8 mouse cellular contexts compared by ENCODE assay signal in genomic region chr16:57593422-57594157, GRCm38 (mm10). TPM values are rescaled to one million over a fixed set of nuclear protein-coding genes. Genes with fewer than 3 reads are reported as not detected.
A peak's percentile ranks its signal among the peaks of the same experiment; 100 is the strongest.
DNase-seq lines count a peak whose midpoint lies in the region; ATAC-seq and TF ChIP-seq lines count a peak whose summit lies in the region.

No protein-coding gene starts in this region.

- dilution Hi-C loops in CH12.LX (cut with MboI; ENCODE audit: extremely low pct_ligation_motif_present, extremely low pct_unique_long_range_greater_than_20kb, low sequenced_read_pairs), result no loop called here

- H3K4me2 ChIP-seq in kidney, embryonic 15.5 days, result no peak overlapping the region
- H3K4me2 ChIP-seq in CH12.LX (ENCODE audit: insufficient read depth, low read depth, poor library complexity, severe bottlenecking), result no peak overlapping the region
- no peak overlapping the region for H3K4me2 ChIP-seq in neural tube, embryonic 12.5 days (replicated peaks)

- ATAC-seq in kidney, embryonic 15.5 days (replicated peaks; ENCODE audit: low FRiP score), result no peak
- peak; percentile 96 for ATAC-seq in granulocyte monocyte progenitor cell, adult 5-6 weeks (replicated peaks; ENCODE audit: poor library complexity, severe bottlenecking)
- ATAC-seq in neural tube, embryonic 12.5 days (ENCODE audit: low FRiP score, low read depth), result peak; percentile 41; the same call in 1 of the 2 replicates

- peak; percentile 98 for TF ChIP-seq RAD21 in CH12.LX (IDR thresholded peaks at IDR 0.05; ENCODE audit: low read depth, low read length)

- no peak overlapping the region for H3K27ac ChIP-seq in kidney, embryonic 15.5 days
- H3K27ac ChIP-seq in CH12.LX (ENCODE audit: insufficient read depth, low read depth), result no peak overlapping the region
- H3K27ac ChIP-seq in neural tube, embryonic 12.5 days, result no peak overlapping the region

- peak; percentile 6 for DNase-seq in kidney, adult 11 months
- peak; percentile 68 for DNase-seq in CH12.LX (ENCODE audit: extremely low read depth)
- peak; percentile 57 for DNase-seq in c-Kit-positive CD71-positive TER-119-negative erythroid progenitor cells, embryonic 14.5 days (ENCODE audit: low read depth)
- peak; percentile 20 to 35 for DNase-seq in layer of hippocampus, postnatal 10 days (ENCODE audit: low spot score in 2 of 2)
- no peak for DNase-seq in adrenal gland, postnatal 4 days (ENCODE audit: low spot score in 2 of 2)

- H3K9ac ChIP-seq in kidney, embryonic 15.5 days, result no peak overlapping the region
- H3K9ac ChIP-seq in CH12.LX (ENCODE audit: insufficient read depth, low read depth), result no peak overlapping the region
- H3K9ac ChIP-seq in neural tube, embryonic 12.5 days, result no peak overlapping the region

- in situ Hi-C loops in CH12.LX (cut with MboI; ENCODE audit: low pct_ligation_motif_present, low pct_unique_long_range_greater_than_20kb, low sequenced_read_pairs), result no loop called here

- no peaks in the 10 kb centered on the region for H3K27me3 ChIP-seq in kidney, embryonic 15.5 days
- H3K27me3 ChIP-seq in CH12.LX (replicated peaks), result no peaks in the 10 kb centered on the region
- no peaks in the 10 kb centered on the region for H3K27me3 ChIP-seq in neural tube, embryonic 12.5 days (replicated peaks)

- TF ChIP-seq EP300 in CH12.LX (IDR thresholded peaks at IDR 0.05; ENCODE audit: low read length), result no peak

- no peak for TF ChIP-seq POLR2A in CH12.LX (IDR thresholded peaks at IDR 0.05; ENCODE audit: low read depth, low read length)

- peaks cover 5% of the 10 kb centered on the region; the same call in 1 of the 2 replicates for H3K79me2 ChIP-seq in CH12.LX (replicated peaks; ENCODE audit: control insufficient read depth, extremely low read depth, insufficient read depth, poor library complexity, severe bottlenecking)

- TF ChIP-seq CTCF in CH12.LX (conservative IDR thresholded peaks at IDR 0.05 in 1 of 2, IDR thresholded peaks at IDR 0.05 in 1 of 2; ENCODE audit: low read depth in 2 of 2, low read length in 2 of 2), result peak; percentile 93 to 95

- no peaks in the 10 kb centered on the region for H3K9me3 ChIP-seq in kidney, embryonic 15.5 days (replicated peaks)
- H3K9me3 ChIP-seq in CH12.LX (replicated peaks; ENCODE audit: low read length), result no peaks in the 10 kb centered on the region
- H3K9me3 ChIP-seq in neural tube, embryonic 12.5 days, result no peaks in the 10 kb centered on the region

- no peak overlapping the region for H3K4me3 ChIP-seq in kidney, embryonic 15.5 days (replicated peaks)
- no peak overlapping the region for H3K4me3 ChIP-seq in CH12.LX (replicated peaks in 1 of 3; ENCODE audit: low read depth in 2 of 3, low read length in 2 of 3, poor library complexity in 1 of 3)
- H3K4me3 ChIP-seq in neural tube, embryonic 12.5 days, result no peak overlapping the region

- 45% methylated on average over 7 of the region's 7 CpGs for WGBS in kidney, embryonic 15.5 days
- 43% methylated on average over 7 of the region's 7 CpGs for WGBS in neural tube, embryonic 12.5 days

- no peaks in the 10 kb centered on the region for H3K36me3 ChIP-seq in kidney, embryonic 15.5 days
- H3K36me3 ChIP-seq in CH12.LX (replicated peaks in 1 of 2; ENCODE audit: control insufficient read depth in 1 of 2, insufficient read depth in 1 of 2, low read length in 1 of 2), result peaks cover 0 to 20% of the 10 kb centered on the region in 2 experiments
- no peaks in the 10 kb centered on the region for H3K36me3 ChIP-seq in neural tube, embryonic 12.5 days

- H3K4me1 ChIP-seq in kidney, embryonic 15.5 days, result no peaks in the 10 kb centered on the region
- no peaks in the 10 kb centered on the region for H3K4me1 ChIP-seq in CH12.LX (ENCODE audit: control insufficient read depth in 1 of 2, insufficient read depth in 2 of 2)
- H3K4me1 ChIP-seq in neural tube, embryonic 12.5 days, result no peaks in the 10 kb centered on the region

TF ChIP-seq in CH12.LX, 34 proteins besides CTCF, POLR2A, EP300 and RAD21:
- TF ChIP-seq ZMIZ1 (IDR thresholded peaks at IDR 0.05; ENCODE audit: low read depth, low read length), result no peak
- TF ChIP-seq MEF2A (IDR thresholded peaks at IDR 0.05; ENCODE audit: borderline replicate concordance, low read depth, low read length), result no peak
- TF ChIP-seq MAX (IDR thresholded peaks at IDR 0.05; ENCODE audit: low read length), result 0 out of 2 replicates have a peak, but pooled peaks have one; percentile 26
- TF ChIP-seq IRF4 (IDR thresholded peaks at IDR 0.05; ENCODE audit: low read depth, low read length), result no peak
- TF ChIP-seq JUND (conservative IDR thresholded peaks at IDR 0.05; ENCODE audit: low read depth, low read length), result no peak
- no peak for TF ChIP-seq ETS1 (conservative IDR thresholded peaks at IDR 0.05; ENCODE audit: low read depth, low read length)
- TF ChIP-seq ZNF384 (IDR thresholded peaks at IDR 0.05; ENCODE audit: low read depth, low read length), result peak; percentile 86
- no peak for TF ChIP-seq POLR2AphosphoS2 (IDR thresholded peaks at IDR 0.05; ENCODE audit: low read depth, low read length)
- TF ChIP-seq MAFK (IDR thresholded peaks at IDR 0.05; ENCODE audit: insufficient replicate concordance, low read length), result peak; percentile 18; the same call in 1 of the 2 replicates
- TF ChIP-seq MYC (IDR thresholded peaks at IDR 0.05; ENCODE audit: low read depth, low read length), result no peak
- no peak for TF ChIP-seq BHLHE40 (IDR thresholded peaks at IDR 0.05; ENCODE audit: low read depth, low read length)
- no peak for TF ChIP-seq ZKSCAN1 (IDR thresholded peaks at IDR 0.05; ENCODE audit: borderline replicate concordance, low read depth, low read length)
- TF ChIP-seq ELF1 (IDR thresholded peaks at IDR 0.05; ENCODE audit: low read depth, low read length), result no peak
- no peak for TF ChIP-seq MXI1 (IDR thresholded peaks at IDR 0.05; ENCODE audit: low read depth, low read length)
- no peak for TF ChIP-seq CHD2 (IDR thresholded peaks at IDR 0.05; ENCODE audit: low read length)
- TF ChIP-seq HCFC1 (IDR thresholded peaks at IDR 0.05; ENCODE audit: low read depth, low read length), result no peak
- no peak for TF ChIP-seq PAX5 (IDR thresholded peaks at IDR 0.05; ENCODE audit: low read length)
- TF ChIP-seq RCOR1 (conservative IDR thresholded peaks at IDR 0.05; ENCODE audit: low read depth, low read length), result no peak
- no peak for TF ChIP-seq USF2 (conservative IDR thresholded peaks at IDR 0.05; ENCODE audit: low read depth, low read length)
- TF ChIP-seq SMC3 (IDR thresholded peaks at IDR 0.05; ENCODE audit: low read depth, low read length), result peak; percentile 90
- TF ChIP-seq CHD1 (IDR thresholded peaks at IDR 0.05; ENCODE audit: low read depth, low read length), result no peak
- peak; percentile 86 for TF ChIP-seq ZC3H11A (IDR thresholded peaks at IDR 0.05; ENCODE audit: low read depth, low read length)
- TF ChIP-seq TCF12 (IDR thresholded peaks at IDR 0.05; ENCODE audit: low read depth, low read length), result no peak
- no peak for TF ChIP-seq E2F4 (IDR thresholded peaks at IDR 0.05; ENCODE audit: insufficient replicate concordance, low read depth, low read length)
- no peak for TF ChIP-seq USF1 (IDR thresholded peaks at IDR 0.05; ENCODE audit: low read depth, low read length)
- TF ChIP-seq JUN (IDR thresholded peaks at IDR 0.05; ENCODE audit: insufficient read depth, low read depth, low read length), result no peak
- TF ChIP-seq NELFE (IDR thresholded peaks at IDR 0.05; ENCODE audit: low read depth, low read length), result no peak
- TF ChIP-seq NRF1 (IDR thresholded peaks at IDR 0.05; ENCODE audit: low read depth, low read length), result no peak
- TF ChIP-seq TBP (conservative IDR thresholded peaks at IDR 0.05; ENCODE audit: low read depth, low read length), result no peak
- no peak for TF ChIP-seq UBTF (IDR thresholded peaks at IDR 0.05; ENCODE audit: low read depth, low read length)
- TF ChIP-seq MAZ (IDR thresholded peaks at IDR 0.05; ENCODE audit: low read depth, low read length), result peak; percentile 52; the same call in 1 of the 2 replicates
- no peak for TF ChIP-seq KAT2A (IDR thresholded peaks at IDR 0.05; ENCODE audit: insufficient replicate concordance, low read length)
- TF ChIP-seq GABPA (IDR thresholded peaks at IDR 0.05; ENCODE audit: insufficient replicate concordance, low read depth, low read length), result no peak
- no peak for TF ChIP-seq SIN3A (IDR thresholded peaks at IDR 0.05; ENCODE audit: low read length)

RNA-seq across cellular contexts. Expression of gene Cmss1, which starts 13.1 kb away (rescaled TPM):
- polyA plus RNA-seq in kidney, embryonic 15.5 days (2015; fragmentation: Nextera tagmentation; extraction: Ambion mirVana), result 60.8 and 61.0 TPM in 2 replicates
- total RNA-seq in CH12.LX (2012; rRNA removed), result 94.7 and 115 TPM in 2 replicates
- total RNA-seq in CH12.LX (2014; rRNA removed), result 107 and 121 TPM in 2 replicates
- 103 and 120 TPM in 2 replicates for polyA plus RNA-seq in CH12.LX (2012; ENCODE audit: insufficient read length, low read depth)
- 42.6 and 48.7 TPM in 2 replicates for total RNA-seq in granulocyte monocyte progenitor cell, adult 5-6 weeks (2014; fragmentation: Nextera tagmentation)
- total RNA-seq in granulocyte monocyte progenitor cell, adult 5-6 weeks (2017), result 72.4 and 82.6 TPM in 2 replicates
- total RNA-seq in layer of hippocampus, postnatal 10 days (2021), result 10 to 100 TPM; 12.9 to 19.6 TPM
- polyA plus RNA-seq in neural tube, embryonic 12.5 days (2016; fragmentation: Nextera tagmentation; extraction: Ambion mirVana), result 37.9 and 43.7 TPM in 2 replicates
- total RNA-seq in adrenal gland, postnatal 4 days (2021), result 10 to 100 TPM; 22.8 to 24.4 TPM

Comparison
In these comparisons a context has a peak if more than half of its experiments do, and no peak if none do; other contexts are left out.
1. DNase-seq: peak in kidney, adult 11 months (single experiment), CH12.LX (single experiment), c-Kit-positive CD71-positive TER-119-negative erythroid progenitor cells, embryonic 14.5 days (single experiment) and layer of hippocampus, postnatal 10 days (2 of 2); none in adrenal gland, postnatal 4 days (0 of 2).